Mouse (Mus musculus) heart, postnatal 4 days (tissue): Measurements from ENCODE around the gene Paqr6. TPM values are rescaled to one million over a fixed set of nuclear protein-coding genes. Genes with fewer than 3 reads are reported as not detected.

Source experiments
- DNase-seq: peaks from one replicate; pipeline ENCODE4 v3.0.0; 2021
- total RNA-seq, 2 experiments: library from RNA; stranded (reverse); gene quantifications; 2 replicates each; pipeline ENCODE4 v1.2.3; 2021

Gene Paqr6
- total RNA-seq, 2 experiments from 2014 or later: 0.47 to 0.86 TPM

- DNase-seq: no peak
Observed at GRCm38 (mm10) chr3:88411681-88412080, 47.3 kb downstream of the Paqr6 start.

GRCm38 (mm10) chr3:88412636-88413035, 48.3 kb downstream of the Paqr6 start:
- no peak for DNase-seq

GRCm38 (mm10) chr3:88415668-88416067, 51.3 kb downstream of the Paqr6 start:
- DNase-seq: no peak

- DNase-seq: no peak
Observed at GRCm38 (mm10) chr3:88418016-88418415, 53.6 kb downstream of the Paqr6 start.

Other genes with a start within 250 kb of the Paqr6 start
- 100 to 1,000 TPM; 115 to 120 TPM for gene Mef2d, start 222.2 kb upstream of the Paqr6 start, total RNA-seq
- not detected for gene Rhbg, start 109.9 kb upstream of the Paqr6 start, total RNA-seq
- not detected for gene Gm38392, start 77.4 kb upstream of the Paqr6 start, total RNA-seq
- 1 to 10 TPM; 6.1 to 6.2 TPM for gene Tsacc, start 67.6 kb upstream of the Paqr6 start, total RNA-seq
- gene Cct3, start 67.5 kb upstream of the Paqr6 start, total RNA-seq: 100 to 1,000 TPM; 257 TPM
- gene Glmp, start 39.6 kb upstream of the Paqr6 start, total RNA-seq: 10 to 100 TPM; 74.8 to 84.6 TPM
- gene Tmem79, start 28.4 kb upstream of the Paqr6 start, total RNA-seq: 1 to 10 TPM; 1.4 to 1.6 TPM
- gene Smg5, start 28.3 kb upstream of the Paqr6 start, total RNA-seq: 10 to 100 TPM; 53.2 to 61.3 TPM
- gene Bglap3, start 8.2 kb downstream of the Paqr6 start, total RNA-seq: not detected
- not detected for gene Bglap2, start 14.1 kb downstream of the Paqr6 start, total RNA-seq
- gene Bglap, start 19.9 kb downstream of the Paqr6 start, total RNA-seq: not detected
- gene Pmf1, start 45.7 kb downstream of the Paqr6 start, total RNA-seq: 10 to 100 TPM; 87.5 to 88.0 TPM
- 10 to 100 TPM; 13.9 to 14.6 TPM for gene Slc25a44, start 60.6 kb downstream of the Paqr6 start, total RNA-seq
- 1 to 10 TPM; 1.5 to 1.7 TPM for gene Sema4a, start 96.6 kb downstream of the Paqr6 start, total RNA-seq
- 100 to 1,000 TPM; 178 to 181 TPM for gene Lmna, start 145.4 kb downstream of the Paqr6 start, total RNA-seq
- 10 to 100 TPM; 11.7 TPM for gene Mex3a, start 167.8 kb downstream of the Paqr6 start, total RNA-seq
- gene Rab25, start 183.7 kb downstream of the Paqr6 start, total RNA-seq: not detected
- 10 to 100 TPM; 81.9 to 89.1 TPM for gene Lamtor2, start 188.5 kb downstream of the Paqr6 start, total RNA-seq
- gene Ubqln4, start 189.2 kb downstream of the Paqr6 start, total RNA-seq: 10 to 100 TPM; 55.3 to 60.1 TPM
- 100 to 1,000 TPM; 145 to 152 TPM for gene Ssr2, start 211.3 kb downstream of the Paqr6 start, total RNA-seq
- 100 to 1,000 TPM; 104 to 109 TPM for gene Arhgef2, start 241.4 kb downstream of the Paqr6 start, total RNA-seq